Mouse (Mus musculus) T-helper 1 cell (primary cell): Measurements from ENCODE around the gene Adal.

ENCODE experiments used
- in situ Hi-C: fragments of 300-600 bp; cut with MboI, MseI; formaldehyde crosslinking; loops from one replicate; pipeline ENCODE4 v1.15.1; 2025; ENCODE audit warnings: high pct_unique_total_duplicates

The Adal gene

DNA sequence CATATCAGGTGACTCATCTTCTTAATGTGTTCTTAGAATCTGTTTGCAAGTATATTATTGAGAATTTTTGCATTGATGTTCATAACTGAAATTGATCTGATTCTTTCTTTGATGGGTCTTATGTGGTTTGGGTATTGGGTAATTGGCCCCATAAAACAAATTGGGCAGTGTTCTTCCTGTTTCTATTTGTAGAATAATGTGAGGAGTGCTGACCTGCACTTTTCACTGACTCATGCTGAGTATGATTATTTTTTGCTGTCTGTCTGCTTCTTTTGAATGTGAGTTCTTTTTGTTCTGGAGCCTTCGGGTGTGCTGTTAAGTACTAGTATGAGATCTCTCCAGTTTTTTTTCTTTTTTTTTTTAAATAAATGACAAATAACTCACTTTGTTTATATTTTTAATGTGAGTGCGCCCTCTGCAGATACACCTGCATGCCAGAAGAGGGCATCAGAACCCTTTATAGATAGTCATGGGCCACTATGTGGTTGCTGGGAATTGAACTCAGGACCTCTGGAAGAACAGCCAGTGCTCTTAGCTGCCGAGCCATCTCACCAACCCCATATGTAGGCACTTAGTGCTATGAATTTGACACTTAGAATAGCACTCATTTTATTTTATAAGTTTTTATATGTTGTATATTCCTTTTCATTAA lies 38.7 kb downstream of the Adal start:
- in situ Hi-C loops = no loop called here

DNA sequence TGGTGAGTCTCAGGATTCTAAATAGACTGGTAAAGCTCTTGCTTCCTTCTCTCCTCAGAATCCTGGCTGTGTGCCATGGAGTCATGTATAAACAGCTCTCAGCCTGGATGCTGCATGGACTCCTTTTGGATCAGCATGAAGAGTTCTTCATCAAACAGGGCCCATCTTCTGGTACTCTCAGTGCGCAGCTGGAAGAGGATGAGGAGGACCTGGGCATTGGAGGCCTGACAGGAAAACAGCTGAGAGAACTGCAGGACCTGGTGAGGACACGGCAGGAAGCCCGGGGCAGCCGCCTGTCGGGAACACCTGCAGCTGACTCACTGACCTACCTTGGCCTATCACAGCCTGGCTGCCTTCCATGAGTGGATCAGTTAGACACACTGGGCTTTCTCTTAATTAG lies 43.2 kb downstream of the Adal start:
- in situ Hi-C loops = no loop called here

DNA sequence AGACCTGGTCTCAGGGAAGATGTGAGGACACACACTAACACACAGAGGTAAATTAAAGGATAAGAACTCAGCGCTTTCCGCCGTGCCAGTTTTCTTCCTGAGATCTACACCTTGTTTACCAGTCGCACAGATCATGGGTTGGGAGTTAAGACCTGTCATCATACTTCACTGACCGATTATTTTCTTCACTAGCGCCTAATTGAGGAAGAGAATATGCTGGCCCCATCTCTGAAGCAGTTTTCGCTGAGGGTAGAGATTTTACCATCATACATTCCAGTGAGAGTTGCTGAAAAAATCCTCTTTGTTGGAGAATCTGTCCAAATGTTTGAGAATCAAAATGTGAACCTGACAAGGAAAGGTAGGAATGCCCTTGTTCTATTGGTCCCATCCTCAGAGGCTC lies 43.9 kb downstream of the Adal start:
- in situ Hi-C loops = no loop called here

DNA sequence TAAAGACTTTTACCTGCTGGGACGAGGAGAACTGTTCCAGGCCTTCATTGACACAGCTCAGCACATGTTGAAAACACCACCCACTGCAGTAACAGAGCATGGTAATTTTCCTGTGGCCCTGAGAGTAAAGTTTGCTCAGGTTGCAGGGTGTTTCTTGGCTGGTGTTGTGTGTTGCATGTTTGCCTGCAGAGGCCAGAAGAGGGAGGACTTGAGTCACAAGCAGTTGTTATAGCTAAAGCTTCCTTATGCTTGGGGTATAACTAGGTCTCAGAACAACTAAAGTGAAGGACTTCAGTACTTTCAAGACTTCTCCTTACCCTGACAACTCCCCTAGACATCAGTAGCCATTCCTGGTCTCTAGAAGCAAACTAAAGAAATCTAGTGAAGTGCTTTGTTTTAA lies 48.3 kb downstream of the Adal start:
- in situ Hi-C loops = no loop called here

DNA sequence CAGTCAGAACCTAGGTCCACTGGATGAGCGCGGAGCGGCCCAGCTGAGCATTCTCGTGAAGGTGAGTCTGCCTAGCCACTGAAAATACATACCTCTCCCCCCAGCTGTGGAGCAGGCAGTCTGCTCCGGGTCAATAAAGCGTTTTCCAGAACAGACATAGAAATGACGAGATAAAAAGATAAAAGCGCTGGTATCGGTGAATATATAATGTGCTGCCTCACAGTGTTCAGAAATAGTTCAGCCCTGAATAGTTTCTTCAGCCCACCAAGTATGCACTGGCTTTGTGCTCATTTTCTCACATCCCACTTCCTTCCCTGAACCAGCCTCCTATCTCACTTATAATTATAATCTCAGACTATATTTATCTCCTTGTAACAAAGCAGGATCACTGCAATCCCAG lies 55.2 kb downstream of the Adal start:
- in situ Hi-C loops = no loop called here

DNA sequence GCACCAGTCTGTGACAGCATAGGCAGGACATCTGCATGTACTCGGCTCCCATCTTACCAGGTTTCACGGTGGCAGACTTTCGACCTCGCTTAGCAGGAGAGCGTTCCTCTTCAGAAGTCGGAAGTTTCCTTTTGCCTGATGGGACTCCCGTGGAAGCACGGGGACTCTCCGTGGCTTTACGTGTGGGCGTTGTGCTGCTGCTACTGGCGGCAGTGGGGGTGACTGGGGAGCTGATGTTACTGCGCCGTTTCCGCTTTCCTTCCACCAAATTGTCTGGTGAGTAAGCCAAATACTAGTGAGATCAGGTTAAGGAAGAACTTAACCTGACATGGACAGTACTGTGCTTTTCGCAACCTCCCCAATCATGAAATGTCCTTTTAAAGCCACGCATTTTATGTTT lies 64.0 kb downstream of the Adal start:
- in situ Hi-C loops = no loop called here
